Mouse (Mus musculus): Measurements from ENCODE around the gene Rasd1.

GRCm38 (mm10) chr11:60001231-60001980 is 36.7 kb upstream of the Rasd1 start:
- no peak for TF ChIP-seq CTCF (IDR thresholded peaks at IDR 0.05; ENCODE audit: borderline replicate concordance, insufficient read depth, low read length)
- no peak for TF ChIP-seq POLR2A (IDR thresholded peaks at IDR 0.05; ENCODE audit: low read depth, low read length)
